Mouse (Mus musculus) megakaryocyte, adult 5-6 weeks (primary cell): ENCODE measurements around the gene B3galt5. TPM values are rescaled to one million over a fixed set of nuclear protein-coding genes. Genes with fewer than 3 reads are reported as not detected.
"Not testable (repeated sequence)": the region's sequence is repeated elsewhere in the genome, so short reads cannot be mapped to it uniquely, and the experiment has no call there.

Experiments
- ATAC-seq: 2 replicates; pipeline ENCODE4 v1.8.0; 2016; ENCODE audit warnings: mild to moderate bottlenecking, inconsistent platforms; ENCODE audit not compliant: poor library complexity, severe bottlenecking
- total RNA-seq, 2 experiments: library from RNA; stranded (forward) in 1 of 2; stranded (reverse) in 1 of 2; fragments of 153-499, 151-499 nt in 1 of 2; fragments of 221-1000, 200-1000 nt in 1 of 2; gene quantifications; 2 replicates each; pipeline versions ENCODE4 v1.2.3 to v1.2.4; 2015 to 2017

The B3galt5 gene
- total RNA-seq, 2 experiments from 2014 or later: not detected

DNA sequence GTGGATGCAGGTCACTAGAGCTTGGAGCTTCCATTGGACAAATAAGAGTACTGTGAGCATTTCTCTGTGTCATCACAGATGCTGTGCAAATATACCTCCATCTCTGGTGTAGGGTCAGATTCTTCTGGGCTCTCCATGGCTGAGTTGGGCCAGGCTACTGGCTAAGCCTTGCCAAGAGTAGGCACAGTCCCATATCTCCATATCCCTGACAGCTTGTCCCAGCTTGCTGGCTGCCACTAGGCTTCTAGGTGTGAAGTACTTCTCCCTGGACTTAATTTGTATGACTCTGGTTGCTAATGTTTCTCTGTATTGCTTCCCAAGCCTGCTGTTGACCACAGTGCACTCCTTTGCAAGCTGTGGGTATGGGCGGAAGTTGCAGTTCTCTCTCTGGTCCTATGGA is 16.5 kb downstream of the B3galt5 start:
- no peak for ATAC-seq

DNA sequence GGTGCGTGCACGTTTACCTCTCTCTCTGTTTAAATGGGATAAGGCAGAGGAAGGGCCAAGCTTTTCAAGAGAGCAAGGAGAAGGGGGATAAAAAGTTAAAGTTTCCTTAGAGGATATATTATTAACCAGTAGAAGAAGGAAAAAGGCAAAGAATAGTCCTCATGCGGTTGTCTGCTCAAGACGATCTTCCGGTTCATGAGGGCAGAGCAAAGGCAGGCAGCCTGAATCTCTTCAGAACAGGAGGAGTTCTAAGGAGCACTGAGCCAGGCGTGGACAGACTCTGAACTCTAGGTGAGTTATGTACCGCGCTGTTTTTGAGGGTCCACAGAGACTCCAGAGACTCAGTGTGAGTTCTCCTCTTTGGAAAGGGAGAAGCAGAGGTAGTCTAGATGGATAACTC is 22.8 kb downstream of the B3galt5 start:
- no peak for ATAC-seq

DNA sequence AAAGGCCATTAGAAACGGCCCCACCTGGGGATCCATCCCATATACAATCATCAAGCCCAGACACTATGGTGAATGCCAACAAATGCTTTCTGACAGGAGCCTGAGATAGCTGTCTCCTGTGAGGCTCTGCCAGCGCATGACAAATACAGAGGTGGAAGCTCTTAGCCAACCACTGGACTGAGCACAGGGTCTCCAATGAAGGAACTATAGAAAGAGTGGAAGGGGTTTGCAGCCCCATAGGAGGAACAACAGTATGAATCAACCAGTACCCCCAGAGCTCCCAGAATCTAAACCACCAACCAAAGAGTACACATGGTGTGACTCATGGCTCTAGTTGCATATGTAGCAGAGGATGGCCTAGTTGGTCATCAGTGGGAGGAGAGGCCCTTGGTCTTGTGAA is 36.1 kb downstream of the B3galt5 start:
- ATAC-seq: no peak

DNA sequence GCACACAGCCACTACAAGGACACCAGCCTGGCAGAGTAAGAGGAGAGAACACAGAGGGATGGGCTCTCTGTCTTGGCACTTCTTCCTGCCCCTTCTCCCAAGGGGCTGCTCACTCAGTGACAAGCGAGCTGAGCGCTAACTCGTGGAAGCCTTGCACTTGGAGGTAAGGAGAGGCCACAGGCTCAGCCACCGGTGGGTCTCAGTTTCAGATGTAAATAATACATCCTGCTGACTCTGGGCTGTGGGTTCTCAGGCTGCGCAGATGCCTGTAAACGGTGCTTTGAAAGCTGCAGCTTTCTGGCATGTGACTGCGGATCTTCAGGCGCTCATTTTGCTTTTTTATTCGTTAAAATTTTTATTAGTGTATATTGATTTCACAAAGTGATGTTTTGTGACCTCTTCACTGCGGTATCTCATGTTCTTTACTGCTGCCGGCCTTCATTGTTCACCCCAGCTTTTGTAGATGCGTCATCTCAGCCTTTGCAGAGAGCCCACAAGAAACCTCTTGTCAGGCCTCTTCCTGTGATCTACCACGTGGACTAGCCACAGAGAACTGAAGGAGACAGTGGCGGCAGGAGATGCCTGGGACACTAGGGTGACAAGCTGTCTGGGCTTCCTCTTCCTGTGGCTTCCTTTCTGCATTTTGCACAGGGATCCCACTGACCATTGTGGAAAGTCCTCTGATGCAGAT is 37.5 kb downstream of the B3galt5 start:
- peak; percentile 88 for ATAC-seq

DNA sequence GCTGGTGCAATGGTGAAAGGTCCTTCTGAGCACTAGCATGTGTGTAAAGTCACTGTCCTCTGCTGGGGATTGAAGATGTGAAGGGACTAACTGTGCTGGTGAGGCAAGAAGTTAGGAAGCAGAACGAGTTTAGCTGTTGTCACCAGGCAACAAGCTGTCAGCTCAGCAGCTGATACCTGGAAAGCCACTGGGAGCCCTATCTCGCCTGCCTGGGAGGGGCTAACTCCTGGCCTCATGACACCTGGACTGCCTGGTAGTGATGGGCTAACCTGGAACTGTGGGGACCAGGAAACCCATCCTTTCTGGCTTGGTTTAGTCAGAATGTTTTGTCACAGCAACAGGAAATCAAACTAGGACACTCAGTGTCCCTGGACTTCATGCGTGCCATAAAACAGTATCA is 41.0 kb downstream of the B3galt5 start:
- ATAC-seq: no peak

DNA sequence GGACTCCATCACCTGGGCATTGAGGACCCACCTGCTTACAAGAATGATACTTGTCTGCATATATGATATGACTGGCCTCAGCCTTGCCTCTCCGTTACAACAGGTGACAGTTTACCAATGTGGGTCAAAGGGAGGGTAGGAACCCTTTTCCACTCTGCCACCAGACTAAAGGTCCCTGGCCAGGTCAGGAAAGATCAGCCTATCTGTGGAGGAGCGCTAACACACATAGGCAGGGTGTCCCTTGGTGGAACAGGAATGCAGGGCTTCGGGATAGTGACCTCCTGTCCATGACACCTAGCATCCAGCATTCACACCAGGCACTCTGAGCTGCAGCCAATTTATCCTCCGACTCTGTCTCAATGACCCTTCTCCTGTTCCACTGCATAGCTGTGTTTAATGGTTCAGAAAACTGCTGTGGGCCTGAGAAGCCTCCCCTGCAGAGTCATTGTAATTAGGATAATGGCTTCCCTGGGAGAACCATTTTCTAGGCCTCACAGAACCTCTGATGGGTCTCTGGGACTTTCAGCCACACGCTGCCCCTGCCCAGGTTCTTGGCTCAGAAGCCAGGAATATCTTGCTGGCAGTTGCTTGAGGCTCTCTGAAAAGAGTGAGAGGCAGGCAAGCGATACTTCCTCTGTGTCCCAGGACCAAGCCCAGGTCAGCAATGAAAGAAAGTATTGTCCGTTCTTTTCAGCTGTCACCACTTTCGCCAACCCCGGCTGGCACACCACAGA is 43.1 kb downstream of the B3galt5 start:
- no peak for ATAC-seq

DNA sequence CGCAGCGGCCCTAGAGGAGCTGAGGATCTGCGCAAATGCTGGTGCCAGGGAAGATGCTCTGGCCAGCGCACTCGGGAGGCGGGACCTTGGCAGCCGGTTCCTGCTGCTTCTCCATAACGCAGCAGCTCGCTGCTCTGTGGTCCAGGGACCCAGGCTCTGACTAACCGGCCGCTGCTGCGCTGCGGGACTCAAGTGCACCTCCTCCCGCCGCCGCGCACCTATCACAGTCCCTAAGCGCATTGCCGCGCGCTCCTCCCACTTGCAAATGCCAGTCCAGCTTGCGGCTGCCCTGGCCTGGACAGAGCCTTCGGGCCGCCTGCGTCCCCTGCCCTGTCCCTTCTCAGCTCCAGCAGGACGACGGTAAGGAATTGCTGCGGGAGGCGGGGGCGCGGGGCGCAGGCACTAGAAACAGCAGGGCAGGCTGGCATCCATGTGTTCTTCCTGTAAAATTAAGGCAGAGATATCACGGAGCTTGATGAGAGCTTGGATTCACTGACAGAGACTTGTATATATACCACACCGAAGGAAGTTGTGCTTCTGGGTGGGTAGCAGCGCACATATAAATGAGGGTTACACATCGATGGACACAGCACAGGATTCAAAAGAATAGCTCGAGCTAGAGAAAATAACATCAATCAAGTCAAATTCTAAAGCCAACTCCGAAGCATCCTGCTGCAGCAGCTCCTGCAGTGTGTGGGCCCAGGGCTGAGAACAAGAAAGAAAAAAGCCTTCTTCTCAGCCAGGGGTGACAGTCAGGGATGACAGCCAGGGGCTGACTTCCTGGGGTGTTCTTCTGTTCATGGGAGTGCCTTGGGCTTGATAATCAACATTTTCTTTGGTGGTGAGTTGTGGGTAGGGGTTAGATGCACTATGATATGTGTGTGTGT is 45.4 kb downstream of the B3galt5 start:
- no peak for ATAC-seq

DNA sequence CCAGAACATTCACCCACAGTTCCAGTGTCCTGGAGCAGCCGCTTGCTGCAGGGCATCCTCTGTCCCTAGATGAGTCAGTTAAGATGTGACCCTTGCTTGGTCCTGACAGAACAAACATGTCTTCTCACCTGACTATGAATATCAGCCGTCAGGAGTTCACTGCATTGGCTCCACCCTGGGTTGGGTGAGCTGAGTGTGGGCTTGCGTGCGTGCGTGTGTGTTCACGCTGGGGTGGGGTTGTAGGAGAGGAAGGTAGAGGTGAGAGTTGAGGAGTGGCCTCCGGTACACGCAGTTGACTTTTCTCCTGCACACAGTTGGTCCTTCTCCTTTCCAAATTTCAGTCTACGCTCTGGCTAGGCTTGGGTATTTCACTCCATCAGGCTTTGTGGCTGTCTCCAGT is 47.0 kb downstream of the B3galt5 start:
- ATAC-seq: no peak

DNA sequence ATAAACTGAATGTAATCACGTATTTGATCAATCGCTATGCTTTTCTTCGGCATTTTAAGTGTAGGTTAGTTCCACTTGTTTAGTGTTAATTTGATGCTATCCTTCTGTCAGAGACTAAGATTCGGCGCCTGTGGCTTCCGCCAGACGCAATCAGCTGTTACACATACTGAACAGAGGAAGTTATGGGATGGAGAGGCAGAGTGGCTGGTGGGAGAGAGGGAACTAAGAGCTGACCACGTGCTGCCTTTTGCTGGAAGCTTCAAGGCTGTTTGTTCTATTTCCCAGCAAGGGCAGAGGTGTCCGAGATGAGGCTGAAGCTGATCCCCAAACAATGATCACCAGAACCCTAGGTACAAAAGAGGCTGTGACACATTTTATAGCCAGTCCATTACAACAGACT is 56.3 kb downstream of the B3galt5 start:
- peak; percentile 80 for ATAC-seq

DNA sequence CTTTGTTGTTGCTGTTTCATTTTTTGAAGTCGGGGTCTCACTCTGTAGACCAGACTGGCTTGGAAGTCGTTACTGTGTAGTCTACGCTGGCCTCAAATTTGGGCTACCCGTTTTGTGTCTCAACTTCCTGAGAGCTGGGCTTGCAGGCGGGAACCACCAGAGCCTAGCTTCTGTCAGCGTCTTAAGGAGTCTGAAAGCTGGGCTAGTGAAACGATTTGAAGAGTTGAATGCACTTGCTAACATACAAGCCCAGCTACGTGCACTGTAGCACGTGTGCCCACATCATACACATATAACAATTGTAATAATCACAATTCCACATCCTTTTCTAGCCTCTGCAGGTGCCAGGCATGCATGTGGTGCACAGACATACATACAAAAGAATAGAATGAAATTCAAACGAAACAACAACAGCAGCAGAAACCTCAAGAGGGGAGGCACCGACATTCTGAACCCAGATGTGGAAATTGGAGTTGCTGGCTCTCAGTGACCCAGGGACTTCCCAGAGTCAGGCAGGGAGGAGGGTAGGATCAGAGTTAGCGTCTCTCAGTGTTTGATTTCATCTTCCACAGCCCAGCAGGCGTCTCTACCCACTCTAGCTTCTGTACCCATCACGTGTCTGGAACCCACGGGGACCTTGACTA is 57.1 kb downstream of the B3galt5 start:
- peak; percentile 47; the same call in 1 of the 2 replicates for ATAC-seq

DNA sequence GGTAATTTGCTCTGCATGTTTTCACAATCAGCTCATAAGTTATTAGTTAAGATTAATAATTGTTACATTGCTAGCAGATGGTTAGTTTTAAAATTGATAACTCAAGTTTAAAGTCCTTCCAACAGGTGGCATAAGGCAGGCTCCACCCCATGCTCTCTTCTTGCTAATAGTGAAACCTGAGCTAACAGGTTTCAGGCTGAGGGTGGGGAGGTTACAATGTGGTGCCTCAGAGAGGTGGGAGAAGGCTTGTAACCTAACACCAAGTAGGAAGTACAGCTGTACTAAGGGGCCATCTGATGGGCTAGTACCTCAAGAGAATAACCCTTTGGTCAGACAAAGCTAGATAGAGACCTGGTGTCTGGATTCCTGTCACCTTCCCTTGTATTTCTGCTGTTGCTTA is 62.5 kb downstream of the B3galt5 start:
- ATAC-seq: no peak

DNA sequence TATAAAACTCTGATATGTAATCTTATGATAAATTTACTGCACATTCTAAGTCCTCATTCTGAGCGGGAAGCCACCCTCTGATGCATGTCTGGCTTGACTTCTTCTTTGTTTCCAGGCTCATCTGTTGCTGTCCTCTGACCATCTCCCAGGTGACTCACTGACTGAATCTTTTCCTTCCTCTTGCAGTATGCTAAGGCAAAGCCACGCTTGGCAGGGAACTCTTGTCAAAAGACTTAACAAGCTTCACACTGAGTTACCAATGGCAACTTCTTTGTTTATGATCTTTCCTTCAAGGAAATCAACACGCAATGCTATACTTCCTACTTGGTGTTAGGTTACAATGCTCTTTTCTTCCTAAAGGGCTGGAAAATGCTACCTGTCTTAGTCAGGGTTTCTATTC is 63.0 kb downstream of the B3galt5 start:
- no peak for ATAC-seq

DNA sequence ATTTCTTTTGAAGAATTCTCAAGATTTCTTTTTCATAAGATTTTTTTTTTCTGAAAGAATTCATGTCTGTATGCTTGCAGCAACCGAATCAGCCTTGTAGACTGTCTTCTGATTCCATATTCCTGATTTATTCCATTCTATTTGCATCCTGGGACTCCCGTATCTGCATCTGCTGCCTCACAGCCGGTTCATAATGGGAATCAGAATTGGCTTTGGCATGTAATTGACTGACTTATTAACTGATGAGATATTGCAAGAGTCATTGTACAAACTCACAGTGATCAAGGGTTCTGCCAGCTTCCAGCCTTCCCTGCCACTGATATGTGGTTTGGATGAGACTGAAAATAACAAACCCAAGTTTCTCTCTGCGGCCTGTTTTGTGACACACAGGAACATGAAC is 67.8 kb downstream of the B3galt5 start:
- no peak for ATAC-seq

DNA sequence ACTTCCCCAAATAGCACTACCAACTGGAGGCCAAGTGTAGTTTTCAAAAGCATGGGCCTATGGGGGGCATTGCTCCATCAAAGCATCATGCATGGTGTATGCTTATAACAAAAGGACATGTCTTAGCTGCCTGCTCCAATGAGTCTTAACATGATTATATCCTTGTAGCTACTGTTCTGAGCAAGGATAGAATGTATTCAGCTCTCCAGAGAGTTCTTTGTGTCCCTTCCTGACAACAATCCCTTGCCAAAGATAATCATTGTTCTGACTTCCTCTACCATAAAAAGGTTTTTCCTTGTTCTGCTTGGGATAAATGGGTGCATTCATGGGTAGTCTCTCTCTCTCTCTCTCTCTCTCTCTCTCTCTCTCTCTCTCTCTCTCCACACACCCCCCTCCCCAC is 68.8 kb downstream of the B3galt5 start:
- no peak for ATAC-seq

DNA sequence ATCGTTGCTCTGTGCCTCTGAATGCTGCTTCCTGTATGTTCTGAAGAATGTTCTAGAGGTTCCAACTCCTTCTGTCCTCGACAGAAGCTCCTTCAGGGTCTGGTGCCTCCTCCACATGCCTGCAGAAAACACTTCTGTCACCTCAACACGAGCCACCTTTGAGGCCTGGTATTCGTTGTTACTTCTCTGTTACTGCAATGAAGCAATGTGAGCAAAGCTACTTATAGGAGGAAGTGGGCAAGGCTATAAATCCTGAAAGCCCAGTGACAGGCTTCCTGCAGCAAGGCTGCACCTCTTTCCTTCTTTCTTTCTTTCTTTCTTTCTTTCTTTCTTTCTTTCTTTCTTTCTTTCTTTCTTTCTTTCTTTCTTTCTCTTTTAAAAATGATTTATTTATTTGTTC is 71.3 kb downstream of the B3galt5 start:
- ATAC-seq: peak; percentile 76

DNA sequence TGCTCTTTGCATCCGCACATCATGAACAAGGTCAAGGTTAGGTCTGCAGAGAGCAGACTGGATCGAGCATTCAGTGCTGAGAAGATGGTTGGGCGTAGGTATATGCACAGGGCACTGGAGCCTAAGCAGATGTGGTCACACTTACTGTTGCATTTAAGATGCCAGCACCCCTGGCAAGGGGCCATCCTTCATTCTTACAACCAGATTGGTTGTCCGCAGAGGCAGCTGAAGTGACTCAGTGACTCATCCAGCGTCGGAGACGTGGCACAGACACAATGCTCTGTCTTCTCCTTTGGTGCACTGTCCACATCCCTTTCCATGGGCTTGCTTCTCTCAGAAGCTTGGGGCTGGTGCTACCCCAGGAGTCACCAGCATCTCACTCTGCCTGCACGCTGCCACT is 82.2 kb downstream of the B3galt5 start:
- ATAC-seq: no peak

DNA sequence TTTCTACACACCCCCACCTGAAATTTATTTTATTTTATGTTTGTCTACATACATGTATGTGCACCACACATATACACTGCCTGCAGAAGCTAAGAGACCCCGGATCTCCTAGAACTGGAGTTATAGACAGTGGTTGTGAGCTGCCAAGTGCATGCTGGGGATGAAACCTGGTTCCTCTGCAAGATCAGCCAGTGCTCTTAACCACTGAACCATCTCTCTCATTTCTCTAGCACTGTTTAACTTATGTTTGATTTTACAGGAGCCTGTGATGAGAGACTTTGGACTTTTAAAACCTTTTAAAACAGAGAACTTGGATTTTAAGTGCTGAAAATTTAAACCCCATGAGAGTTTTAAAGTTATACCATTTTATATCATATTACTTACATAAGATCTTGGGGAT is 87.1 kb downstream of the B3galt5 start:
- no peak for ATAC-seq

DNA sequence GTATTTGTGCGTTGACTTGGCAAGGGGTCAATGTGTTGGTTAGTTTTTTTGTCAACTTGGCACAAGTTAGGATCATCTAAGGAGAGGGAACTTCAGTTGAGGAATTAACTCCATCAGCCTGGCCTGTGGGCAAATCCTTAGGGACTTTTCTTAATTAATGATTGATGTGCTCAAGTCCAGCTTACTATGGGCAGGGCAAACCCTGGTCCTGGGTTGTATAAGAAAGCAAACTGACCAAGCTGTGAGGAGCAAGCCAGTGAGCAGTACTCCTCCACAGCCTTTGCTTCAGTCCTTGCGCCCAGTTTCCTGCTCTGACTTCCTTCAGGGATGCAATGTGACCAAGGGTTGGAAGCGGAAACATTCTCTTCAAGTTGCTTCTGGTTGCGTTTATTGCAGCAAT is 87.6 kb downstream of the B3galt5 start:
- ATAC-seq: no peak

DNA sequence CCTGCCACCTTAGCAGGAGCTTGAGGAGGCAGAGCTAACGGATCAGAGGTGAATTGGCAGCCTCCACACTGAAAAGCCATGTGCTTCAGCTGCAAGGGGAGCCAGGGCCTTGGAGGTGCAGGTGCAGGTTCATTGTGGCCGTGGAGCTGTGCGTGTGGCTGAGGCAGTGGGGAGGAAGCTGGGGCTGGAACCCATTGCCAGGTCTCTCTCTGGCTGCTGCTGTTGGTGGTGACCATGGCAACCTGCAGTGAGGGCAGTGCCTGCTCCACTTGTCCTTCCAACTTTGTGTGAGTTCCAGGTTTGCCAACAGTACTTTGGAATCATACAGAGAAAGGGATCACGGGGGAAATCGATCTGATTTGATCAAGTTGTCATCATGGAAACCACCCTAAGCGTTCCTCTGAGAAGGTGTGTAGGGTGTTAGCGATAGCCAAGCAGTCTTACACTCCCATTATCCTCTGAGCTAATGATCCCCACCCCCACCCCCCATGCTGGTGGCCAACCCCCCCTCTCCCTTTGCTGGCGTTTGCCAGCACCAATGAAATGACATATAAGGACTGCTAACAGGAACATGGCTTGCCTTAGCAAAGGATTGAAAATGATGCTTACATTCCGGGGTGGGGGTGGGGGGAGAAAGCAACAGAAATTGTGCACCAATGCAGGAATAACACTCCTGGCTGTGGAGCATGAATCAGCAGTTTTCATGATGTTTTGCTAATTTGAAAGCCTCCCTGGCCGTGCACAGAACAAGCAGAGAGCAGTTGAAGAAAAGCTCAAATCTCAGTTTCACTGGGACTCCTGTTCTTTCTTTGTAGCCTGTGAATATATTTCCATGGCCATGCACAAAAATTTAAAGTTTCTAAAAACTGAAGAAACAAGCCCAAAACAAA is 90.8 kb downstream of the B3galt5 start:
- no peak for ATAC-seq

DNA sequence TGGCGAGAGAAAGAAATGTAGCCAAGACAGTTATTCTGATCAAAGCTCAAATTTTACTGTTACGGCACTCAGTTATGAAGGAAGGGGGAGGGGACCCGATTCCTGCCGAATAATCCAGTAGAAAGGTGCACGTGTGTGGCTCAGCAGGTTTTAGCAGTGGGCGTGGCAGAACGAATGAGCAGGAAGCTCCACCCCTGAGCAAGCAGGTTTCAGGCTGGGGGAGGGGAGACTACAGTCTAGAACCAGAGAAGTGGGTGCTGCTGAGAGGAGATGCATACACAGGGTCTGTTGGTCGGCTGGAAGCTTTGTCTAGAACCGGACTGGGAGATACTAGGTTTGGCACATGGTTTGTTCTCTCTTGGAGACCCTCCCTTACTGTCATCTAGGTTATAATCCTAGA is 91.7 kb downstream of the B3galt5 start:
- ATAC-seq: not testable (repeated sequence)
